Mouse (Mus musculus) megakaryocyte, embryonic 14.5 days (primary cell): ENCODE measurements at regions not wholly inside any gene's neighbourhood (a gene's known extent, or its start where the extent isn't known, plus 50 kb on each side); places are given as distances from the start of the nearest gene placed in this dataset.

ENCODE experiments used
- FLI1 ChIP-seq: IDR thresholded peaks from 2 replicates; pipeline ENCODE4 v1.6.1; 2012; ENCODE audit warnings: low read length, inconsistent platforms, mixed read lengths
- GATA1 ChIP-seq: IDR thresholded peaks from 3 replicates; pipeline ENCODE4 v1.6.1; 2012; ENCODE audit warnings: mixed read lengths, low read length, inconsistent platforms, borderline replicate concordance

DNA sequence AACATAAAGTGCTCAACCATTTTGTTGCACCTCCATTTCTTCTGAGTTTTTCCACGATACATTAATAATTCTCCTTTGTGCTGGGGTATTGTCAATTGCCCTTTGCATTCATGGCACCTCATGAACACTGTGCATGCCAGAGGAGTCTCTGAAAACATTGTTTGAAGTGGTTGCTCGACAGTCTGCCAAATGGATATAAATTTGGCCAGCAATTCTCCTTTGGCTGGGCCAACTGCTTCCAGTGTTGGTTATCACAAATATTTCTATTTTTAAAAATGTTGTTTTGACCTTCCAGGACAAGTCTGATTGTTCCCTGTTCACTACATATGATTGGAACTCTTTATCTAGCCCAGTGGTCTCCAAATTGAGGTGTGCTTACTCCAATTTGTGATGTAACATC is 184.1 kb upstream of the 9630041A04Rik start:
- TF ChIP-seq GATA1 (no peak), FLI1 (no peak)
